Mouse (Mus musculus) ES-Bruce4 (cell line): ENCODE results near the gene Actn2.

Experiments
- CTCF ChIP-seq: IDR thresholded peaks from one replicate; pipeline ENCODE4 v1.8.1; 2011; ENCODE audit warnings: low read depth, low read length
- EP300 ChIP-seq: IDR thresholded peaks from 2 replicates; pipeline ENCODE4 v1.6.1; 2011; ENCODE audit warnings: low read depth, low read length; ENCODE audit not compliant: insufficient read depth
- POLR2A ChIP-seq: IDR thresholded peaks from one replicate; pipeline ENCODE4 v1.8.1; 2011; ENCODE audit warnings: low read length; ENCODE audit not compliant: insufficient read depth

DNA sequence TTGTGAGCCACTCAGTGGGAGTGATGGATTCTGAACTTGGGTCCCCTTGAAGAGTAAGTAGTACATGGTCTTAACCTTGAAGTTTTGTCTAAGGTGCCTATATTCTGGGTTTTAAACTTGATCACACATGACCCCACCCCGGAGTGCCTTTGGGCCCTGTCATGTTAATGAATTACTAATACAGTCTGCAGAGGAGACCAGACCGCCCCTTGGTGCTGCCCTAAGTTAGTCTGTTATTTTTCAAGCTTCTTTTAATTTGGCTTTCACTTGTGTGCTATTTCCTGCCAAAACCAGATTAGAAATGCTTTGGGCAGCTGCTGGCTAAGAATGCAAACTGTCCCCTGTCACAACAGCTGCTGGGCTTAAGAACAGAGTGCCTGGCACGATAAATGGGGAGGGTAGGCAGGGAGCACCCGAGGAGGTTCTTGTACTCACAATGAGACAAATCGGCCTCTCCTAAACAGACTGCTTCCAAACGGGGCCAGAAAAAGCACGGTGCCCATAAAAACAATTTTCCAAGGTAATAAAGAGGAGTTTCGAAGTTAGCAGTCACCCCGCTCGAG lies 28.5 kb downstream of the Actn2 start:
- TF ChIP-seq CTCF: no peak
- TF ChIP-seq POLR2A: no peak
- TF ChIP-seq EP300: no peak
